Mouse (Mus musculus): ENCODE measurements at regions not wholly inside any gene's neighbourhood (a gene's known extent, or its start where the extent isn't known, plus 50 kb on each side); places are given as distances from the start of the nearest gene placed in this dataset.

GRCm38 (mm10) chr13:35478226-35478625, 181.4 kb upstream of the Cdyl start:
- TF ChIP-seq CTCF (IDR thresholded peaks at IDR 0.05; ENCODE audit: borderline replicate concordance, control insufficient read depth, extremely low read depth, insufficient read depth, low read length, poor library complexity) (no peak), POLR2A (IDR thresholded peaks at IDR 0.05; ENCODE audit: control insufficient read depth, extremely low read depth, insufficient read depth, low read length, poor library complexity) (no peak)

All from thymus, adult 2 months (tissue).